Mouse (Mus musculus): ENCODE results near the gene Kl. TPM values are rescaled to one million over a fixed set of nuclear protein-coding genes. Genes with fewer than 3 reads are reported as not detected.

Gene Kl
- polyA plus RNA-seq, 1 experiment, result not detected

- TF ChIP-seq GATA1 (IDR thresholded peaks at IDR 0.05; ENCODE audit: low read length), result no peak
These were observed 3.3 kb upstream of the Kl start for GRCm38 (mm10) chr5:150949131-150949530.

- no peak for TF ChIP-seq GATA1 (IDR thresholded peaks at IDR 0.05; ENCODE audit: low read length)
These were observed 1.1 kb upstream of the Kl start for GRCm38 (mm10) chr5:150951325-150951724.

- TF ChIP-seq GATA1 (IDR thresholded peaks at IDR 0.05; ENCODE audit: low read length), result no peak
These were observed 488 bp downstream of the Kl start for GRCm38 (mm10) chr5:150952669-150953521.

- TF ChIP-seq GATA1 (IDR thresholded peaks at IDR 0.05; ENCODE audit: low read length), result no peak
These were observed 2.4 kb downstream of the Kl start for GRCm38 (mm10) chr5:150954791-150955190.

- no peak for TF ChIP-seq GATA1 (IDR thresholded peaks at IDR 0.05; ENCODE audit: low read length)
These were observed 7.5 kb downstream of the Kl start for GRCm38 (mm10) chr5:150959861-150960260.

- no peak for TF ChIP-seq GATA1 (IDR thresholded peaks at IDR 0.05; ENCODE audit: low read length)
These were observed 9.2 kb downstream of the Kl start for GRCm38 (mm10) chr5:150961615-150962014.

- TF ChIP-seq GATA1 (IDR thresholded peaks at IDR 0.05; ENCODE audit: low read length), result no peak
These were observed 10.3 kb downstream of the Kl start for GRCm38 (mm10) chr5:150962756-150963155.

- TF ChIP-seq GATA1 (IDR thresholded peaks at IDR 0.05; ENCODE audit: low read length), result no peak
These were observed 15.5 kb downstream of the Kl start for GRCm38 (mm10) chr5:150967925-150968324.

GRCm38 (mm10) chr5:150970551-150970950, 18.1 kb downstream of the Kl start:
- TF ChIP-seq GATA1 (IDR thresholded peaks at IDR 0.05; ENCODE audit: low read length), result no peak

GRCm38 (mm10) chr5:150971126-150971525, 18.7 kb downstream of the Kl start:
- TF ChIP-seq GATA1 (IDR thresholded peaks at IDR 0.05; ENCODE audit: low read length), result no peak

- TF ChIP-seq GATA1 (IDR thresholded peaks at IDR 0.05; ENCODE audit: low read length), result no peak
These were observed 21.8 kb downstream of the Kl start for GRCm38 (mm10) chr5:150974226-150974625.

GRCm38 (mm10) chr5:150977383-150977958, 25.1 kb downstream of the Kl start:
- TF ChIP-seq GATA1 (IDR thresholded peaks at IDR 0.05; ENCODE audit: low read length), result no peak

GRCm38 (mm10) chr5:150979341-150980136, 27.1 kb downstream of the Kl start:
- no peak for TF ChIP-seq GATA1 (IDR thresholded peaks at IDR 0.05; ENCODE audit: low read length)

- no peak for TF ChIP-seq GATA1 (IDR thresholded peaks at IDR 0.05; ENCODE audit: low read length)
These were observed 29.7 kb downstream of the Kl start for GRCm38 (mm10) chr5:150982082-150982481.

GRCm38 (mm10) chr5:150994096-150994495, 41.7 kb downstream of the Kl start:
- no peak for TF ChIP-seq GATA1 (IDR thresholded peaks at IDR 0.05; ENCODE audit: low read length)

GRCm38 (mm10) chr5:150996586-150996985, 44.2 kb downstream of the Kl start:
- no peak for TF ChIP-seq GATA1 (IDR thresholded peaks at IDR 0.05; ENCODE audit: low read length)

All from G1E-ER4 (cell line).